Mouse (Mus musculus) C2C12 (cell line): Measurements from ENCODE around the gene Eml2.

Source experiments
- CTCF ChIP-seq: IDR thresholded peaks from one replicate; pipeline ENCODE4 v1.5.1; 2011; ENCODE audit not compliant: control insufficient read depth, insufficient read depth, insufficient read length
- FOSL1 ChIP-seq: IDR thresholded peaks from one replicate; pipeline ENCODE4 v1.8.0; 2011; ENCODE audit warnings: mild to moderate bottlenecking, low read length; ENCODE audit not compliant: poor library complexity, insufficient read depth, severe bottlenecking

DNA sequence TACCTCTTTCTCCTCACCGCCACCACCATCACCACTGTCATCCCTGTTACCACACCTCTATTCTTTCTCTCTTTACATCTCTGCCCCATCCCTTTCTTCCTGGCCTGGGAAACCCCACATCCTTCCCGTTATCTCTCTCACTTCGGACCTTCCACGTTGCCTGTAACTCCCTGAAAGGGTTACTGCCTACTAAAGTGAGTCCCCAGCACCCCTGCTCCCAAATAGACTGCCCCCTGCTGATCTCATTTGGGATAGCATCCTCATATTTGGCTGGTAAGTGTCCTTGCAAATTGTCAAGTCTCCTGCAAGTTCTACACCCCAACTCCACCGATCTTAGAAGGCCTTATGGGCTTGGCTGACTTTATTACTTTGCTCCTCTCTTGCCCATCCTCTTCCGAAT, 20.5 kb downstream of the Eml2 start:
- TF ChIP-seq CTCF (peak; percentile 13), FOSL1 (no peak)
